8 mouse cellular contexts compared by ENCODE assay signal in the genomic region with DNA sequence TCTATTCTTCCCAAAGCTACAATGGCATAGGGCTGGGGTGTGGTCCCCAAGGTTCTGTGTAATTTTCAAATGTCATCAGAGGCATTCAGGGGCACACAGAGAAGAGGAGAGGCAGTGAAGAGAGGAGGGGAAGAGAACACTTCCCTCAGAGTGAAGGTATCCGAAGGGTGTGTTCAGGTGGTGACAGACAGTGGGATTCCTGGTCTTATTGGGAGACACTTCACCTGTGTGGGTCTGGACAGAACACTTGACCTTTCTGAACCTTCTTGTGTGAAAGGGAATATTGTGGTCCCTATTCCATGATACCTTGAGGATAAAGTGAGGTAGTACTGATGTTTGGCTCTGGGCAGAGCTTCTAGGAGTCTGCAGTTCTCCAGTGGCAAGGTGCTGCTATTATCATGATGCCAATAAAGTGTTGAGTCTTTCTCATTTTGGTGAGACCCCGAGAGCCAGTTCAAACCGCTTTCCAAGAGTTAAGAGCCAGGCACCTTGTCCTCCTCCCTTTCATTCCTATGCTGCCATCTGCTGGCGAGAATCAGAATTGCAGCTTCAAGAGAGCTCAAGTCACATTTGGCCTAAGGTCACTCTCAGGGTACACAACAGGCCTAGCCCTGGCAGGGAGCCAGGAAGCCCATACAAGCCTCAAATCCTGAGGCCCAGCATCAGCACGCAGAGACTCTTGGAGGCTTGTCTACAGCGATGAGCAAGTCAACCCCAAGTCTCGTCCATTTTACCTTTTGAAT. TPM values are rescaled to one million over a fixed set of nuclear protein-coding genes. Genes with fewer than 3 reads are reported as not detected.
DNase-seq lines count a peak whose midpoint lies in the region; ATAC-seq and TF ChIP-seq lines count a peak whose summit lies in the region.

No protein-coding gene starts in this region.

- H3K27me3 ChIP-seq in embryonic facial prominence, embryonic 14.5 days (replicated peaks; ENCODE audit: control insufficient read depth, insufficient read depth, low read length), result no peaks in the 10 kb centered on the region
- no peaks in the 10 kb centered on the region for H3K27me3 ChIP-seq in kidney, embryonic 14.5 days (ENCODE audit: control insufficient read depth, insufficient read depth, low read length)
- H3K27me3 ChIP-seq in limb, embryonic 14.5 days (ENCODE audit: control insufficient read depth, insufficient read depth, low read length), result no peaks in the 10 kb centered on the region
- H3K27me3 ChIP-seq in stomach, embryonic 14.5 days (ENCODE audit: control insufficient read depth, insufficient read depth, low read length), result no peaks in the 10 kb centered on the region

- ATAC-seq in embryonic facial prominence, embryonic 14.5 days (ENCODE audit: low read depth), result peak; percentile 39
- ATAC-seq in kidney, embryonic 14.5 days (ENCODE audit: low FRiP score, low TSS enrichment), result peak; percentile 65
- ATAC-seq in limb, embryonic 14.5 days (ENCODE audit: low FRiP score, low read depth), result peak; percentile 56; the same call in 1 of the 2 replicates
- ATAC-seq in stomach, embryonic 14.5 days (ENCODE audit: insufficient number of reproducible peaks, insufficient read depth, low FRiP score, low read depth), result peak; percentile 50; the same call in 1 of the 2 replicates

- no peak overlapping the region for H3K4me2 ChIP-seq in embryonic facial prominence, embryonic 14.5 days (ENCODE audit: low read depth, low read length)
- no peak overlapping the region for H3K4me2 ChIP-seq in kidney, embryonic 14.5 days (replicated peaks; ENCODE audit: low read depth, low read length)
- no peak overlapping the region for H3K4me2 ChIP-seq in limb, embryonic 14.5 days (replicated peaks; ENCODE audit: low read depth, low read length, severe bottlenecking)
- H3K4me2 ChIP-seq in stomach, embryonic 14.5 days (replicated peaks; ENCODE audit: low read depth, low read length), result no peak overlapping the region

- no peak for TF ChIP-seq POLR2A in limb, embryonic 14.5 days (IDR thresholded peaks at IDR 0.05; ENCODE audit: borderline replicate concordance, extremely low read depth, insufficient read depth, insufficient read length)

- 19% methylated on average over 7 of the region's 7 CpGs for WGBS in embryonic facial prominence, embryonic 14.5 days
- WGBS in kidney, embryonic 14.5 days, result 22% methylated on average over 7 of the region's 7 CpGs
- WGBS in limb, embryonic 14.5 days, result 24% methylated on average over 7 of the region's 7 CpGs
- WGBS in stomach, embryonic 14.5 days, result 22% methylated on average over 7 of the region's 7 CpGs

- no peak overlapping the region for H3K9ac ChIP-seq in embryonic facial prominence, embryonic 14.5 days (ENCODE audit: low read depth, low read length)
- no peak overlapping the region for H3K9ac ChIP-seq in kidney, embryonic 14.5 days (ENCODE audit: low read depth, low read length)
- H3K9ac ChIP-seq in limb, embryonic 14.5 days (ENCODE audit: low read depth, low read length, severe bottlenecking), result no peak overlapping the region
- no peak overlapping the region for H3K9ac ChIP-seq in stomach, embryonic 14.5 days (replicated peaks; ENCODE audit: low read depth, low read length)

- H3K9me3 ChIP-seq in embryonic facial prominence, embryonic 14.5 days (ENCODE audit: control insufficient read depth, low read length), result no peaks in the 10 kb centered on the region
- H3K9me3 ChIP-seq in kidney, embryonic 14.5 days (ENCODE audit: control insufficient read depth, low read length), result no peaks in the 10 kb centered on the region
- no peaks in the 10 kb centered on the region for H3K9me3 ChIP-seq in limb, embryonic 14.5 days (ENCODE audit: control insufficient read depth, low read length)
- H3K9me3 ChIP-seq in stomach, embryonic 14.5 days (ENCODE audit: control insufficient read depth, low read depth, low read length), result no peaks in the 10 kb centered on the region

- H3K4me1 ChIP-seq in embryonic facial prominence, embryonic 14.5 days (ENCODE audit: control insufficient read depth, insufficient read depth, low read length), result no peaks in the 10 kb centered on the region
- no peaks in the 10 kb centered on the region for H3K4me1 ChIP-seq in kidney, embryonic 14.5 days (ENCODE audit: control insufficient read depth, insufficient read depth, low read length)
- no peaks in the 10 kb centered on the region for H3K4me1 ChIP-seq in limb, embryonic 14.5 days (ENCODE audit: control insufficient read depth, insufficient read depth, low read length)
- no peaks in the 10 kb centered on the region for H3K4me1 ChIP-seq in stomach, embryonic 14.5 days (ENCODE audit: control insufficient read depth, insufficient read depth, low read length)

- peak; percentile 85 for DNase-seq in 416B (ENCODE audit: low read depth)
- DNase-seq in adrenal gland, postnatal 4 days (ENCODE audit: low spot score in 2 of 2), result peak; percentile 67 to 81
- DNase-seq in embryonic facial prominence, embryonic 14.5 days (ENCODE audit: low spot score), result peak; percentile 84
- peak; percentile 55 to 82 for DNase-seq in heart, adult 9 months (ENCODE audit: low spot score in 2 of 2)
- DNase-seq in limb, embryonic 14.5 days (ENCODE audit: low spot score), result peak; percentile 63
- DNase-seq in neural tube, embryonic 10.5 days (ENCODE audit: extremely low spot score, low spot score), result peak; percentile 92

- H3K27ac ChIP-seq in embryonic facial prominence, embryonic 14.5 days (replicated peaks; ENCODE audit: low read depth, low read length), result no peak overlapping the region
- H3K27ac ChIP-seq in kidney, embryonic 14.5 days (ENCODE audit: low read depth, low read length), result no peak overlapping the region
- no peak overlapping the region for H3K27ac ChIP-seq in limb, embryonic 14.5 days (replicated peaks; ENCODE audit: low read depth, low read length)
- H3K27ac ChIP-seq in stomach, embryonic 14.5 days (ENCODE audit: low read length), result no peak overlapping the region

- H3K4me3 ChIP-seq in embryonic facial prominence, embryonic 14.5 days (ENCODE audit: low read depth, low read length), result no peak overlapping the region
- H3K4me3 ChIP-seq in kidney, embryonic 14.5 days (ENCODE audit: low read length), result no peak overlapping the region
- H3K4me3 ChIP-seq in limb, embryonic 14.5 days (replicated peaks; ENCODE audit: low read length), result no peak overlapping the region
- no peak overlapping the region for H3K4me3 ChIP-seq in stomach, embryonic 14.5 days (ENCODE audit: low read depth, low read length)

- H3K36me3 ChIP-seq in embryonic facial prominence, embryonic 14.5 days (ENCODE audit: control insufficient read depth, insufficient read depth, low read length), result no peaks in the 10 kb centered on the region
- no peaks in the 10 kb centered on the region for H3K36me3 ChIP-seq in kidney, embryonic 14.5 days (ENCODE audit: control insufficient read depth, insufficient read depth, low read length)
- H3K36me3 ChIP-seq in limb, embryonic 14.5 days (ENCODE audit: control insufficient read depth, insufficient read depth, low read length), result no peaks in the 10 kb centered on the region
- H3K36me3 ChIP-seq in stomach, embryonic 14.5 days (ENCODE audit: control insufficient read depth, insufficient read depth, low read length), result no peaks in the 10 kb centered on the region

RNA-seq across cellular contexts. Expression of a gene that starts 28.6 kb away (rescaled TPM):
- 1 to 10 TPM; 1.9 to 4.8 TPM for total RNA-seq in adrenal gland, postnatal 4 days (2021)
- polyA plus RNA-seq in embryonic facial prominence, embryonic 14.5 days (2014; fragmentation: Nextera tagmentation; extraction: Ambion mirVana), result 0.85 and 1.5 TPM in 2 replicates
- polyA plus RNA-seq in kidney, embryonic 14.5 days (2014; fragmentation: Nextera tagmentation; extraction: Ambion mirVana), result 3.2 and 4.0 TPM in 2 replicates
- polyA plus RNA-seq in limb, embryonic 14.5 days (2012; rRNA removed), result 0.78 and 1.0 TPM in 2 replicates
- 0.11 and 0.19 TPM in 2 replicates for polyA plus RNA-seq in limb, embryonic 14.5 days (2014; fragmentation: Nextera tagmentation; extraction: Ambion mirVana)
- 0.30 and 0.43 TPM in 2 replicates for polyA plus RNA-seq in stomach, embryonic 14.5 days (2014; fragmentation: Nextera tagmentation; extraction: Ambion mirVana)

RNA-seq across cellular contexts. Expression of a gene that starts 32.1 kb away (rescaled TPM):
- total RNA-seq in adrenal gland, postnatal 4 days (2021), result under 1 TPM in 1 of 2 experiments, not detected in 1; 0.22 TPM
- polyA plus RNA-seq in embryonic facial prominence, embryonic 14.5 days (2014; fragmentation: Nextera tagmentation; extraction: Ambion mirVana), result 1.5 and 1.9 TPM in 2 replicates
- polyA plus RNA-seq in kidney, embryonic 14.5 days (2014; fragmentation: Nextera tagmentation; extraction: Ambion mirVana), result 2.7 and 2.8 TPM in 2 replicates
- polyA plus RNA-seq in limb, embryonic 14.5 days (2012; rRNA removed), result 0.19 and 0.38 TPM in 2 replicates
- polyA plus RNA-seq in limb, embryonic 14.5 days (2014; fragmentation: Nextera tagmentation; extraction: Ambion mirVana), result 0.15 and 0.32 TPM in 2 replicates
- polyA plus RNA-seq in stomach, embryonic 14.5 days (2014; fragmentation: Nextera tagmentation; extraction: Ambion mirVana), result 13.1 and 15.4 TPM in 2 replicates
